Mouse (Mus musculus) heart, embryonic 11.5 days (tissue): ENCODE measurements around the gene Gnai3. TPM values are rescaled to one million over a fixed set of nuclear protein-coding genes. Genes with fewer than 3 reads are reported as not detected.

Source experiments
- ATAC-seq: fragments of 200-750 bp; cut with Nextera tagmentation; replicated peaks from 2 replicates; pipeline ENCODE4 v1.8.0; 2017; ENCODE audit warnings: moderate library complexity; ENCODE audit not compliant: insufficient number of reproducible peaks, low FRiP score, low TSS enrichment
- H3K27ac ChIP-seq: fragments of 300-500 bp; sonication (generic); 2 replicates; pipeline ENCODE4 v1.5.1; 2014; ENCODE audit warnings: mild to moderate bottlenecking, low read depth, low read length
- H3K27me3 ChIP-seq: fragments of 300-500 bp; sonication (generic); 2 replicates; pipeline ENCODE4 v1.6.1; 2014; ENCODE audit warnings: mild to moderate bottlenecking, low read length, mixed read lengths; ENCODE audit not compliant: control insufficient read depth, insufficient read depth
- H3K36me3 ChIP-seq: fragments of 300-500 bp; sonication (generic); 2 replicates; pipeline ENCODE4 v1.6.1; 2014; ENCODE audit warnings: mild to moderate bottlenecking, low read length, moderate library complexity, mixed read lengths; ENCODE audit not compliant: control insufficient read depth, insufficient read depth
- H3K4me1 ChIP-seq: fragments of 300-500 bp; sonication (generic); 2 replicates; pipeline ENCODE4 v1.6.1; 2014; ENCODE audit warnings: low read length; ENCODE audit not compliant: control insufficient read depth, insufficient read depth
- H3K4me2 ChIP-seq: fragments of 300-500 bp; sonication (generic); 2 replicates; pipeline ENCODE4 v1.6.1; 2014; ENCODE audit warnings: mild to moderate bottlenecking, moderate library complexity
- H3K4me3 ChIP-seq: fragments of 300-500 bp; sonication (generic); 2 replicates; pipeline ENCODE4 v1.5.1; 2014; ENCODE audit warnings: low read depth, low read length
- H3K9ac ChIP-seq: fragments of 300-500 bp; sonication (generic); 2 replicates; pipeline ENCODE4 v1.6.1; 2014; ENCODE audit warnings: mild to moderate bottlenecking, low read depth, low read length, moderate library complexity
- H3K9me3 ChIP-seq: fragments of 300-500 bp; sonication (generic); replicated peaks from 2 replicates; pipeline ENCODE4 v1.6.1; 2016; ENCODE audit warnings: low read length; ENCODE audit not compliant: control insufficient read depth
- WGBS: fragments of 180-500 bp; shearing (Covaris S2); extraction: QIAGEN DNeasy Blood & Tissue Kit; methylation state at CpG from one replicate; pipeline ENCODE4 v1.1.7; 2014; ENCODE audit not compliant: insufficient replicate concordance; 5-methylcytosine and 5-hydroxymethylcytosine counted together
- polyA plus RNA-seq: library from polyadenylated mRNA; unstranded; fragments of >200 nt; fragmentation: Nextera tagmentation; extraction: Ambion mirVana; gene quantifications from 2 replicates; pipeline ENCODE4 v1.2.1, GENCODE M21; 2014

Gnai3 gene
- polyA plus RNA-seq, 1 experiment from 2014 or later: 91.3 TPM

- 87% methylated on average over 12 of the region's 12 CpGs for WGBS
- Histone ChIP-seq H3K4me3 (no peak overlapping the region), H3K27me3 (no peaks in the 10 kb centered on the region), H3K9ac (no peak overlapping the region), H3K27ac (0 out of 2 replicates have a peak overlapping the region, but pooled peaks have one; percentile 10), H3K4me1 (peaks cover 4% of the 10 kb centered on the region; the same call in 1 of the 2 replicates), H3K9me3 (no peaks in the 10 kb centered on the region), H3K36me3 (no peaks in the 10 kb centered on the region), H3K4me2 (no peak overlapping the region)
- ATAC-seq: no peak
Measured at GRCm38 (mm10) chr3:108094976-108095760, 50.8 kb downstream of the Gnai3 start.

GRCm38 (mm10) chr3:108094146-108094545, 51.8 kb downstream of the Gnai3 start:
- Histone ChIP-seq H3K27me3 (no peaks in the 10 kb centered on the region), H3K27ac (no peak overlapping the region)
- 60% methylated on average over 1 of the region's 1 CpGs for WGBS

GRCm38 (mm10) chr3:108093306-108093705, 52.6 kb downstream of the Gnai3 start:
- WGBS: 61% methylated on average over 6 of the region's 6 CpGs
- no peak overlapping the region for H3K4me3 ChIP-seq
- ATAC-seq: no peak
- H3K4me2 ChIP-seq: no peak overlapping the region
- H3K36me3 ChIP-seq: no peaks in the 10 kb centered on the region
- H3K27me3 ChIP-seq: no peaks in the 10 kb centered on the region
- no peak overlapping the region for H3K9ac ChIP-seq
- peaks cover 13% of the 10 kb centered on the region for H3K4me1 ChIP-seq
- no peaks in the 10 kb centered on the region for H3K9me3 ChIP-seq
- H3K27ac ChIP-seq: no peak overlapping the region

More at GRCm38 (mm10) chr3:108094146-108094545, 51.8 kb downstream of the Gnai3 start:
- Histone ChIP-seq H3K9me3 (no peaks in the 10 kb centered on the region), H3K4me2 (no peak overlapping the region), H3K9ac (0 out of 2 replicates have a peak overlapping the region, but pooled peaks have one; percentile 2), H3K36me3 (no peaks in the 10 kb centered on the region), H3K4me3 (no peak overlapping the region), H3K4me1 (peaks cover 9% of the 10 kb centered on the region; the same call in 1 of the 2 replicates)
- no peak for ATAC-seq

GRCm38 (mm10) chr3:108092536-108093115, 53.3 kb downstream of the Gnai3 start, which contains the start of gene Gnat2:
Gene Gnat2 (plus strand): TSS chr3:108092789.
- 75% methylated on average over 15 of the region's 15 CpGs for WGBS
- Histone ChIP-seq H3K4me3 (no peak within 1 kb of the TSS), H3K4me1 (peaks cover 13% of the 10 kb centered on the region)

GRCm38 (mm10) chr3:108092030-108092429, 53.9 kb downstream of the Gnai3 start:
- Histone ChIP-seq H3K27ac (no peak overlapping the region), H3K9ac (no peak overlapping the region), H3K4me2 (no peak overlapping the region), H3K9me3 (no peaks in the 10 kb centered on the region), H3K4me3 (no peak overlapping the region), H3K36me3 (no peaks in the 10 kb centered on the region), H3K4me1 (peaks cover 16% of the 10 kb centered on the region), H3K27me3 (no peaks in the 10 kb centered on the region)
- ATAC-seq: no peak
- WGBS: 74% methylated on average over 6 of the region's 6 CpGs

More at GRCm38 (mm10) chr3:108092536-108093115, 53.3 kb downstream of the Gnai3 start, which contains the start of gene Gnat2:
- Histone ChIP-seq H3K36me3 (no peaks in the 10 kb centered on the region), H3K27ac (no peak within 1 kb of the TSS), H3K9me3 (no peaks in the 10 kb centered on the region), H3K4me2 (no peak within 1 kb of the TSS), H3K9ac (no peak within 1 kb of the TSS), H3K27me3 (no peaks in the 10 kb centered on the region)
- no peak for ATAC-seq

- Histone ChIP-seq H3K4me2 (no peak overlapping the region), H3K9me3 (no peaks in the 10 kb centered on the region), H3K9ac (no peak overlapping the region), H3K27me3 (no peaks in the 10 kb centered on the region), H3K4me3 (no peak overlapping the region), H3K36me3 (no peaks in the 10 kb centered on the region), H3K27ac (no peak overlapping the region), H3K4me1 (peaks cover 16% of the 10 kb centered on the region)
- no peak for ATAC-seq
- WGBS: 83% methylated on average over 2 of the region's 2 CpGs
Measured at GRCm38 (mm10) chr3:108090561-108090960, 55.4 kb downstream of the Gnai3 start.

- peaks cover 17% of the 10 kb centered on the region for H3K4me1 ChIP-seq
- H3K9ac ChIP-seq: no peak overlapping the region
- H3K4me2 ChIP-seq: no peak overlapping the region
- H3K36me3 ChIP-seq: no peaks in the 10 kb centered on the region
- no peak overlapping the region for H3K27ac ChIP-seq
- ATAC-seq: no peak
- H3K9me3 ChIP-seq: no peaks in the 10 kb centered on the region
- 37% methylated on average over 2 of the region's 2 CpGs for WGBS
- no peaks in the 10 kb centered on the region for H3K27me3 ChIP-seq
- no peak overlapping the region for H3K4me3 ChIP-seq
Measured at GRCm38 (mm10) chr3:108089916-108090315, 56.0 kb downstream of the Gnai3 start.

- no peaks in the 10 kb centered on the region for H3K36me3 ChIP-seq
- H3K27me3 ChIP-seq: no peaks in the 10 kb centered on the region
- 41% methylated on average over 5 of the region's 5 CpGs for WGBS
- H3K4me3 ChIP-seq: no peak overlapping the region
- no peak overlapping the region for H3K4me2 ChIP-seq
- no peaks in the 10 kb centered on the region for H3K9me3 ChIP-seq
- H3K27ac ChIP-seq: no peak overlapping the region
- peaks cover 27% of the 10 kb centered on the region for H3K4me1 ChIP-seq
- no peak for ATAC-seq
- no peak overlapping the region for H3K9ac ChIP-seq
Measured at GRCm38 (mm10) chr3:108088842-108089380, 57.0 kb downstream of the Gnai3 start.
